ENCODE assay signal across 1 mouse cellular context in the genomic region with DNA sequence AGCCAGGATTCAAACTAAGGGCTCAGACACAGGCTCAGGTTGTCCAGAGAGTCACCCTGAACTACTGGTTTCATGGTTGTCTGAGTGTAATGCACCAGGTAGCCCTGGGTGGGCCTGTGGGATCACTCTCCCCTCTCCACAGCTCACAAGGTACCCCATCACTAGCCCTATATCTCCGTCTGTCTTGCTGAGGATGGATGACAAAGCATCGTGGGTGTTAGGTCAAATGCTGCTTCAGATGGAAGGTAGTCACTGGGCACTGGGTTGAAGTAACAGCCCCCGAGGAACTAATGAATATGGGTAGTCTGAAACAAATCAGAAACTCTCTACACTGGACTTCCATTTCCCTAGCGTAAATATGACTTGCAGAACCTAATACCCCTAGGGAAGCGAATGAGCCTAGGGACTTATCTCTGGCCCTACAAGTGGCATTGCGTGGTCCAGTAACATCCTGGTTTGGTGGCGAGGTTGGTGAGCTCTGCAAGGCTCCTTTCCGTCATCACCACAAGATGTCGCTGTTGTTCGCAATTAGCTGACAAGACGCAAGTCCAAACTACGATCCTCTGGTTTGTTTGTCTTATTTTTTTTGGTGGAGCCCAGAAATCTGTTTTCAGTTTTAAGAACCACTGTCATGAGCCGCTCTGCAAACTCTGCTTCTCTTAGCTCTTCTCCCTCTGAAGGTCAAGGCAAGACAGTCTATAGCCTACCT.
TF ChIP-seq lines count a peak whose summit lies in the region.

No protein-coding gene starts in this region.

TF ChIP-seq in CH12.LX, 34 proteins besides CTCF, POLR2A, EP300 and RAD21 (continued from another document):
- no peak for TF ChIP-seq MAFK (IDR thresholded peaks at IDR 0.05; ENCODE audit: insufficient replicate concordance, low read length)
- no peak for TF ChIP-seq CHD2 (IDR thresholded peaks at IDR 0.05; ENCODE audit: low read length)
- no peak for TF ChIP-seq TCF12 (IDR thresholded peaks at IDR 0.05; ENCODE audit: low read depth, low read length)
- TF ChIP-seq JUND (conservative IDR thresholded peaks at IDR 0.05; ENCODE audit: low read depth, low read length): no peak
- no peak for TF ChIP-seq ZMIZ1 (IDR thresholded peaks at IDR 0.05; ENCODE audit: low read depth, low read length)
- no peak for TF ChIP-seq NRF1 (IDR thresholded peaks at IDR 0.05; ENCODE audit: low read depth, low read length)
- TF ChIP-seq USF1 (IDR thresholded peaks at IDR 0.05; ENCODE audit: low read depth, low read length): no peak
- TF ChIP-seq MXI1 (IDR thresholded peaks at IDR 0.05; ENCODE audit: low read depth, low read length): no peak
- TF ChIP-seq MAX (IDR thresholded peaks at IDR 0.05; ENCODE audit: low read length): no peak
- no peak for TF ChIP-seq CHD1 (IDR thresholded peaks at IDR 0.05; ENCODE audit: low read depth, low read length)
- no peak for TF ChIP-seq TBP (conservative IDR thresholded peaks at IDR 0.05; ENCODE audit: low read depth, low read length)
- no peak for TF ChIP-seq ZKSCAN1 (IDR thresholded peaks at IDR 0.05; ENCODE audit: borderline replicate concordance, low read depth, low read length)
- no peak for TF ChIP-seq JUN (IDR thresholded peaks at IDR 0.05; ENCODE audit: insufficient read depth, low read depth, low read length)
- no peak for TF ChIP-seq ETS1 (conservative IDR thresholded peaks at IDR 0.05; ENCODE audit: low read depth, low read length)
- TF ChIP-seq RCOR1 (conservative IDR thresholded peaks at IDR 0.05; ENCODE audit: low read depth, low read length): no peak
- TF ChIP-seq KAT2A (IDR thresholded peaks at IDR 0.05; ENCODE audit: insufficient replicate concordance, low read length): no peak
- TF ChIP-seq ELF1 (IDR thresholded peaks at IDR 0.05; ENCODE audit: low read depth, low read length): peak; percentile 39; the same call in 1 of the 2 replicates
- TF ChIP-seq USF2 (conservative IDR thresholded peaks at IDR 0.05; ENCODE audit: low read depth, low read length): no peak
- TF ChIP-seq IRF4 (IDR thresholded peaks at IDR 0.05; ENCODE audit: low read depth, low read length): 0 out of 2 replicates have a peak, but pooled peaks have one; percentile 19
- TF ChIP-seq BHLHE40 (IDR thresholded peaks at IDR 0.05; ENCODE audit: low read depth, low read length): no peak
- TF ChIP-seq GABPA (IDR thresholded peaks at IDR 0.05; ENCODE audit: insufficient replicate concordance, low read depth, low read length): no peak
- TF ChIP-seq SIN3A (IDR thresholded peaks at IDR 0.05; ENCODE audit: low read length): peak; percentile 53; the same call in 1 of the 2 replicates
- TF ChIP-seq NELFE (IDR thresholded peaks at IDR 0.05; ENCODE audit: low read depth, low read length): peak; percentile 23; the same call in 1 of the 2 replicates
- no peak for TF ChIP-seq UBTF (IDR thresholded peaks at IDR 0.05; ENCODE audit: low read depth, low read length)
- TF ChIP-seq SMC3 (IDR thresholded peaks at IDR 0.05; ENCODE audit: low read depth, low read length): peak; percentile 99
- TF ChIP-seq MYC (IDR thresholded peaks at IDR 0.05; ENCODE audit: low read depth, low read length): 0 out of 2 replicates have a peak, but pooled peaks have one; percentile 19
- no peak for TF ChIP-seq HCFC1 (IDR thresholded peaks at IDR 0.05; ENCODE audit: low read depth, low read length)
- TF ChIP-seq ZC3H11A (IDR thresholded peaks at IDR 0.05; ENCODE audit: low read depth, low read length): peak; percentile 94
